8 mouse cellular contexts compared by ENCODE assay signal in the genomic region with DNA sequence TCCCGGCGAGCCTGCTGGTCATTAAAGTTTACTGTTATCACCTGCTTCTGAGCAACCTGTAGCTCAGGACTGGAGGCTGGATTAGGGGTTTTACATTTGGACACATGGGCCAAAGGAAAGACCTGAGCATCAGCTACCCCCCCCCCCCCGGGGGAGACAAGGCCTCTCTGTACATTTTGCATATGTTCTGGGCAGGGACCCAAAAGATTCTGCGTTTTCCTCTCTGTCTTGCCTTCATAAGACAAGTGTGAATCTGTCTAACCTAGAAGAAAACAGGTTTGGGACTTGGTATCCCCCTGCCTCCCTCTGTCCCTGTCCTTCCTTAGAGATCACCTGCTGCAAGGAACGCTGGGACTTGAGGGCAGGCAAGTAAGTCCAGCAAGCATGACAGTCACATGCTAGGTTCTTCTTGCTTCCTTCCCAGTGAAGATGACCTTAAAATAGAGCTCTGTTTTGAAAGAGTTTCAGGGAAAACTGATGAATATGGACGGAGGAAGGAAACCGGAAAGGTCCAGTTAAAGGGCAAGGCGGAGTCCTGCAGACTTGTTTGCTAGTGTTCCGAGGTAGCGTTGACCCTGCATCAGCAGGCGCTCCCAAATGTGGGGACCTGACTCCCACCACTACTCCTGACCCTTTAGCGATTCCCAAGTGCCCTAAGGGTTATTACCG. TPM values are rescaled to one million over a fixed set of nuclear protein-coding genes. Genes with fewer than 3 reads are reported as not detected.
DNase-seq lines count a peak whose midpoint lies in the region; ATAC-seq and TF ChIP-seq lines count a peak whose summit lies in the region.

No protein-coding gene starts in this region.

- DNase-seq in forebrain, embryonic 11.5 days (ENCODE audit: low spot score) = peak; percentile 49
- DNase-seq in left cerebral cortex, adult 2 months (ENCODE audit: extremely low spot score in 1 of 2, low spot score in 2 of 2) = no peak
- no peak for DNase-seq in left cerebral cortex, adult 11 months (ENCODE audit: low spot score)
- DNase-seq in embryonic facial prominence, embryonic 10.5 days (ENCODE audit: low spot score) = no peak
- DNase-seq in limb, embryonic 11.5 days (ENCODE audit: low spot score) = peak; percentile 20
- no peak for DNase-seq in embryo, embryonic 11 days
- DNase-seq in right cerebral cortex, postnatal 10 days (ENCODE audit: low spot score in 2 of 2) = no peak

- H3K4me2 ChIP-seq in forebrain, embryonic 11.5 days (ENCODE audit: low read depth, low read length, severe bottlenecking) = no peak overlapping the region
- H3K4me2 ChIP-seq in forebrain, embryonic 16.5 days (ENCODE audit: low read length) = no peak overlapping the region
- H3K4me2 ChIP-seq in limb, embryonic 11.5 days (ENCODE audit: low read depth, severe bottlenecking) = no peak overlapping the region

- ATAC-seq in forebrain, embryonic 11.5 days (replicated peaks; ENCODE audit: low FRiP score) = no peak
- no peak for ATAC-seq in forebrain, embryonic 16.5 days
- no peak for ATAC-seq in limb, embryonic 11.5 days (ENCODE audit: insufficient number of reproducible peaks, low FRiP score, low TSS enrichment, low read depth)

- H3K27ac ChIP-seq in forebrain, embryonic 11.5 days (ENCODE audit: low read depth, low read length) = no peak overlapping the region
- H3K27ac ChIP-seq in forebrain, embryonic 16.5 days (ENCODE audit: low read length) = no peak overlapping the region
- H3K27ac ChIP-seq in left cerebral cortex, adult 2 months = peak overlapping the region; percentile 88
- H3K27ac ChIP-seq in embryonic facial prominence, embryonic 10.5 days (replicated peaks) = 0 out of 2 replicates have a peak overlapping the region, but pooled peaks have one; percentile 44
- no peak overlapping the region for H3K27ac ChIP-seq in limb, embryonic 11.5 days (replicated peaks; ENCODE audit: low read depth, low read length)

- no peak overlapping the region for H3K9ac ChIP-seq in forebrain, embryonic 11.5 days (ENCODE audit: low read length)
- H3K9ac ChIP-seq in forebrain, embryonic 16.5 days (replicated peaks; ENCODE audit: low read depth, low read length) = no peak overlapping the region
- no peak overlapping the region for H3K9ac ChIP-seq in limb, embryonic 11.5 days (ENCODE audit: low read length)

- no peaks in the 10 kb centered on the region for H3K9me3 ChIP-seq in forebrain, embryonic 11.5 days (ENCODE audit: control insufficient read depth, low read length)
- no peaks in the 10 kb centered on the region for H3K9me3 ChIP-seq in forebrain, embryonic 16.5 days (ENCODE audit: control insufficient read depth, low read length)
- H3K9me3 ChIP-seq in embryonic facial prominence, embryonic 10.5 days = no peaks in the 10 kb centered on the region
- no peaks in the 10 kb centered on the region for H3K9me3 ChIP-seq in limb, embryonic 11.5 days (ENCODE audit: control insufficient read depth, low read length)

- TF ChIP-seq CTCF in left cerebral cortex, adult 2 months (IDR thresholded peaks at IDR 0.05) = no peak

- intact Hi-C loops in left cerebral cortex, adult 2 months (cut with DNase I) = loop anchor here (2.0 to 5.0 kb wide), 3 partner anchors 26 to 147 kb away; no protein-coding TSS in a partner anchor

- H3K4me3 ChIP-seq in forebrain, embryonic 11.5 days (ENCODE audit: low read depth, low read length) = no peak overlapping the region
- no peak overlapping the region for H3K4me3 ChIP-seq in forebrain, embryonic 16.5 days (replicated peaks; ENCODE audit: low read length)
- H3K4me3 ChIP-seq in left cerebral cortex, adult 2 months = no peak overlapping the region
- no peak overlapping the region for H3K4me3 ChIP-seq in embryonic facial prominence, embryonic 10.5 days
- H3K4me3 ChIP-seq in limb, embryonic 11.5 days (ENCODE audit: low read depth, low read length) = no peak overlapping the region

- no peaks in the 10 kb centered on the region; the same call in 1 of the 2 replicates for H3K27me3 ChIP-seq in forebrain, embryonic 11.5 days (ENCODE audit: control insufficient read depth, insufficient read depth, low read length)
- peaks cover under 1% of the 10 kb centered on the region; the same call in 1 of the 2 replicates for H3K27me3 ChIP-seq in forebrain, embryonic 16.5 days (replicated peaks; ENCODE audit: control insufficient read depth, insufficient read depth, low read length)
- peaks cover 46% of the 10 kb centered on the region for H3K27me3 ChIP-seq in embryonic facial prominence, embryonic 10.5 days (replicated peaks; ENCODE audit: low read depth, poor library complexity, severe bottlenecking)
- no peaks in the 10 kb centered on the region for H3K27me3 ChIP-seq in limb, embryonic 11.5 days (ENCODE audit: control insufficient read depth, insufficient read depth, low read length)

- H3K36me3 ChIP-seq in forebrain, embryonic 11.5 days (ENCODE audit: control insufficient read depth, insufficient read depth, low read length) = no peaks in the 10 kb centered on the region
- no peaks in the 10 kb centered on the region for H3K36me3 ChIP-seq in forebrain, embryonic 16.5 days (ENCODE audit: control insufficient read depth, insufficient read depth)
- H3K36me3 ChIP-seq in embryonic facial prominence, embryonic 10.5 days (replicated peaks) = no peaks in the 10 kb centered on the region
- no peaks in the 10 kb centered on the region for H3K36me3 ChIP-seq in limb, embryonic 11.5 days (ENCODE audit: control insufficient read depth, insufficient read depth, low read length)

- WGBS in forebrain, embryonic 11.5 days = 58% methylated on average over 13 of the region's 13 CpGs
- WGBS in forebrain, embryonic 16.5 days = 64% methylated on average over 13 of the region's 13 CpGs
- WGBS in embryonic facial prominence, embryonic 10.5 days = 59% methylated on average over 13 of the region's 13 CpGs
- 56% methylated on average over 13 of the region's 13 CpGs for WGBS in limb, embryonic 11.5 days

- H3K4me1 ChIP-seq in forebrain, embryonic 11.5 days (replicated peaks; ENCODE audit: control insufficient read depth, insufficient read depth, low read length) = peaks cover 39% of the 10 kb centered on the region
- H3K4me1 ChIP-seq in forebrain, embryonic 16.5 days (replicated peaks; ENCODE audit: control insufficient read depth, insufficient read depth, low read length) = peaks cover 35% of the 10 kb centered on the region
- peaks cover 67% of the 10 kb centered on the region for H3K4me1 ChIP-seq in embryonic facial prominence, embryonic 10.5 days
- H3K4me1 ChIP-seq in limb, embryonic 11.5 days (ENCODE audit: control insufficient read depth, insufficient read depth, low read length) = peaks cover 14% of the 10 kb centered on the region

RNA-seq across cellular contexts. Expression of gene Cryzl2, which starts 13.6 kb away (rescaled TPM):
- 8.4 and 9.4 TPM in 2 replicates for polyA plus RNA-seq in forebrain, embryonic 11.5 days (2014; fragmentation: Nextera tagmentation; extraction: Ambion mirVana)
- polyA plus RNA-seq in forebrain, embryonic 16.5 days (2015; fragmentation: Nextera tagmentation; extraction: Ambion mirVana) = 4.7 and 6.3 TPM in 2 replicates
- 1 to 10 TPM; 3.7 to 5.0 TPM for total RNA-seq in left cerebral cortex, adult 2 months (2021)
- 5.4 and 8.1 TPM in 2 replicates for polyA plus RNA-seq in embryonic facial prominence, embryonic 10.5 days (2016; fragmentation: Nextera tagmentation; extraction: Ambion mirVana)
- 6.4 and 8.6 TPM in 2 replicates for polyA plus RNA-seq in limb, embryonic 11.5 days (2014; fragmentation: Nextera tagmentation; extraction: Ambion mirVana)

RNA-seq across cellular contexts. Expression of gene Rasal2, which starts 32.4 kb away (rescaled TPM):
- polyA plus RNA-seq in forebrain, embryonic 11.5 days (2014; fragmentation: Nextera tagmentation; extraction: Ambion mirVana) = 15.4 and 19.4 TPM in 2 replicates
- polyA plus RNA-seq in forebrain, embryonic 16.5 days (2015; fragmentation: Nextera tagmentation; extraction: Ambion mirVana) = 32.9 and 37.6 TPM in 2 replicates
- 10 to 100 TPM; 87.6 to 90.9 TPM for total RNA-seq in left cerebral cortex, adult 2 months (2021)
- 8.0 and 9.0 TPM in 2 replicates for polyA plus RNA-seq in embryonic facial prominence, embryonic 10.5 days (2016; fragmentation: Nextera tagmentation; extraction: Ambion mirVana)
- polyA plus RNA-seq in limb, embryonic 11.5 days (2014; fragmentation: Nextera tagmentation; extraction: Ambion mirVana) = 7.0 and 8.0 TPM in 2 replicates

Comparison
In these comparisons a context has a peak if more than half of its experiments do, and no peak if none do; other contexts are left out.
1. DNase-seq: peak in forebrain, embryonic 11.5 days (single experiment) and limb, embryonic 11.5 days (single experiment); none in left cerebral cortex, adult 2 months (0 of 2), left cerebral cortex, adult 11 months (single experiment), embryonic facial prominence, embryonic 10.5 days (single experiment), embryo, embryonic 11 days (single experiment) and right cerebral cortex, postnatal 10 days (0 of 2).
2. H3K27ac ChIP-seq: peak in left cerebral cortex, adult 2 months (single experiment) and embryonic facial prominence, embryonic 10.5 days (single experiment); none in forebrain, embryonic 11.5 days (single experiment), forebrain, embryonic 16.5 days (single experiment) and limb, embryonic 11.5 days (single experiment).